Mouse (Mus musculus): ENCODE data around the gene C1ra.
A peak's percentile ranks its signal among the peaks of the same experiment; 100 is the strongest.
"Not testable (repeated sequence)": the region's sequence is repeated elsewhere in the genome, so short reads cannot be mapped to it uniquely, and the experiment has no call there.

Gene C1ra

GRCm38 (mm10) chr6:124485414-124486144, 26.6 kb upstream of the C1ra start:
- no peak for DNase-seq

GRCm38 (mm10) chr6:124487509-124487908, 24.7 kb upstream of the C1ra start:
- no peak for DNase-seq

- no peak for DNase-seq
Measured at GRCm38 (mm10) chr6:124488952-124489351, 23.3 kb upstream of the C1ra start.

DNA sequence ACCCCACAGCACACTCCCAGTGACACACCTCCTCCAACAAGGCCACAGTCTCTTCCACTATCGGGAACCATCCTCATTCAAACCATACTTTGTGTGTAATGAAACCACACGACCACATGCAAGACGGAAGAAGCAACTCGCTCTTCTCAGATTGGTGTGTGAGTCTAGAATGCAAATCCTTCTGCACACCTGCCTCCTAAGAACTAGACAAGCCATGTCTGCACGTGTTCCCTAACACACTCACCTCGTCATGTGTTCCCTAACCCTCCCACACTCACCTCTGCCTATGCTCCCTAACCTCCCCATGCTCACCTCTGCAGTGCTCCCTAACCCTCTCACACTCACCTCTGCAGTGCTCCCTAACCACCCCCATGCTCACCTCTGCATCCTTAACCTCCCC, 20.8 kb upstream of the C1ra start:
- no peak for DNase-seq

DNA sequence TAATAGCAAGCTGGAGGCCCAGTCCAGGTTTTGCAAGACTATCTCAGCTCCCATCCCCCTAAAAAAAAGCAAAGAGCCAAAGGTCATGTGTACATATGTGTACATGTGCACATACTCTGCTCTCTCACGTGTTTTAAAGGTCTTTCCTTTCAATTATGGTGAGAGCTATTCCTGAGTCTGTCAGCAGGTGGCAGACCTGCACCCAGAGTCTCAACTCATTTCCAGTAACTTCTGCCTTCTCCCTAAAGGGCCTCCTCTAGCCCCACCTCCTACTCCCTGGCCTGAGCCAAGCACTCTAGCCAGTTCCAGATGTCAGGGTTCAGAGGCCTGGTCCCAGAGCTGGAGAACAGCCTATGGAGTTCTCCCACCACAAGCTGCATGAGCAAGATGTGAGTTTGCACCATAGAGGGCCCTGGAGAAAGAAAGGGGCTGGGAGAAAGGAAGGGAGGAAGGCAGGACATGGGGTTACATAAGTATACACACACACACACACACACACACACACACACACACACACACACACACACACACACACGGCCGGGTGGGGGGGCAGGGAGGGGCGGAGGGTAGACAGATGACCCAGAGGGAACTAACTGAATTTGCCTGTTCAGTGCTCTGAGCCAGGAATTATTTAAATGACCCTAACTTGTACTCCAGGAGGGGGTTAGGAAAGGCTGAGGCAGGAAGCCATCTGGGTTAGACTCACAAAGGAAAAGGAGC, 19.2 kb upstream of the C1ra start, which contains the start of gene C1rl:
C1rl (plus strand) TSS at position 272 of the 720 bp plus-strand sequence.
- DNase-seq: peak; percentile 56

DNA sequence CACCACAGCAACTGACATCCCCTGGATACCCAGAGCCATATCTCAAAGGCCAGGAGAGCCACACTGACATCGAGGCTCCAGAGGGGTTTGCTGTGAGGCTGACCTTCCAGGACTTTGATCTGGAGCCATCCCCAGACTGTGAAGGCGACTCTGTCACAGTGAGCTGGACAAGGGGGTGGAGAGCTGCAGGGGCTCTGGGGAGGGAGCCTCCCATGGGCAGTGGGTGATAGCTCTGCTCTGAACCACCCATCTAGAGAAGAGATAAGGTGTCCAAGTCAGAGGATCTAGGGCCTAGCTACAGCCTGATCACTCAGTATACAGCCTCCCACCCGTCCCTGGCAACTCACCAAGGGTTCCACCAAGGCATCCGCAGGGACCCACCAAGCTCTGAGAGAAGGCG, 18.3 kb upstream of the C1ra start:
- DNase-seq: no peak

GRCm38 (mm10) chr6:124496054-124496453, 16.2 kb upstream of the C1ra start:
- DNase-seq: no peak

- DNase-seq: no peak
Measured at GRCm38 (mm10) chr6:124499914-124500566, 12.2 kb upstream of the C1ra start.

DNA sequence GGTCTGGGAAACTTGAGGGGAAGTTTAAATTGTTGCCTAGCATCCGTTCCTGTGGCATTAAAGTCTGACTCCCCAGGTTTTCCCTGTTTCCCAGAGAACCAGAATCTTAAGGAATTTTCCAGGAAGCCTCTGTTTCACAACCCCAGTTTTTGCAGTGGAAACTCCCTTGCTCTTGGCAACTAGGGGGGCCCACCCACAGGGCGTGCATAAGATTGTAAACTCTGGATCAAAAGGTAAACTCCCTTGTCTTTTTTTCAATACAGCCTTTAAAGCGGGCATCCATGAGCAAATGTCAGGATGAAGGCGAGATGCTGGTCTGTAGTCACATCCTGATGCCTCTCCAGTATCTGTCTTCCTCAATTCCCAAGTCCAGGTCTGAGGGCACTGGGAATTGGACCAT, 10.7 kb upstream of the C1ra start:
- DNase-seq: no peak

GRCm38 (mm10) chr6:124502021-124502420, 10.2 kb upstream of the C1ra start:
- no peak for DNase-seq

GRCm38 (mm10) chr6:124505028-124505427, 7.2 kb upstream of the C1ra start:
- peak; percentile 73 for DNase-seq

DNA sequence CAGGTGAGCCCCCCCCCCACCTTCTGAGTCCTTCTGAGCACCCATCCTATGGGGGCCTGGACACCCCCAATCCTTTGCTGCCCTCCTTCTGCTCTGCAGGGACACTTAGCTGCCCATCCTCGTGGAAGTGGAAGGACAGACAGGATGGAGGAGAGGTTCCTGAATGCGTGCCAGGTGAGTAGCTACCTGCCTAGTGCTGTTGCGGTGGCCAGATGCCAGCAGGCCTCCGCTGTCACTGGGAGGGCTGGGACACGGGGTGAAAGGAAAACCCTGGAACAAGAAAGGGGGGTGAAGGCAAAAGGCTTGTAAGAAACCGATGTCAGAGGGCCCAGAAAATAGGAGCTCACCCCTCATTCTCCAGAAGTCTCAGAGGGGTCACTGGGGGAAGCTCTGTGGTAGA, 5.2 kb upstream of the C1ra start:
- DNase-seq: no peak

GRCm38 (mm10) chr6:124508292-124508691, 3.9 kb upstream of the C1ra start:
- DNase-seq: peak; percentile 38

- not testable (repeated sequence) for DNase-seq
Measured at GRCm38 (mm10) chr6:124509192-124509591, 3.0 kb upstream of the C1ra start.

GRCm38 (mm10) chr6:124511936-124512335, 269 bp upstream of the C1ra start:
- no peak for DNase-seq

- not testable (repeated sequence) for DNase-seq
Measured at GRCm38 (mm10) chr6:124517733-124518132, 5.5 kb downstream of the C1ra start.

GRCm38 (mm10) chr6:124522082-124522481, 9.9 kb downstream of the C1ra start:
- peak; percentile 33 for DNase-seq

- no peak for DNase-seq
Measured at GRCm38 (mm10) chr6:124527881-124528280, 15.7 kb downstream of the C1ra start.

GRCm38 (mm10) chr6:124531077-124531476, 18.9 kb downstream of the C1ra start:
- DNase-seq: no peak

- not testable (repeated sequence) for DNase-seq
Measured at GRCm38 (mm10) chr6:124536125-124536829, 24.1 kb downstream of the C1ra start.

- not testable (repeated sequence) for DNase-seq
Measured at GRCm38 (mm10) chr6:124541176-124541575, 29.0 kb downstream of the C1ra start.

DNA sequence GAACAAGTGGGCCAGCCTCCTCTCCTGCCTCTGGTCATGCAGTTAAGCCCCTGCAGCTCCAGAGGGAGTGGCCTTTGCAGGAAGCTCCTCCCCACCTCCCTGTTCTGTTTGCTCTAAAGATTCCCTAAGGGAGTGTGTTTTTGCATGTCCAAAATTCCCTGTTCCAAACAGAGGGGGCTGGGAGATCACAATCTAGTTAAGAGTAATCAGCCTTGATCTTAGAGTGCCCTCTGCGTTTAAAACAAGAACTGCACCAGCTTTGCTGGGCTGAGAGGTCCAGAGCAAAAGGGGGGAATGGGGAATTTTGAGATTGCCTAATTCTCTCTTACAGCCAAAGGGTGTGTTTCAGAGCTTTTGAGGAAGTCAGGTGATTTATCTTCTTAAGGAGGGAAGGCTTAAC, 30.1 kb downstream of the C1ra start, which contains the start of gene C1s1:
C1s1 (minus strand) TSS at position 76 of the 400 bp plus-strand sequence.
- peak; percentile 28 for DNase-seq

- DNase-seq: no peak
Measured at GRCm38 (mm10) chr6:124544466-124544865, 32.3 kb downstream of the C1ra start.
